Mouse (Mus musculus) liver, postnatal 0 days (tissue): ENCODE data around the gene Tmx1. TPM values are rescaled to one million over a fixed set of nuclear protein-coding genes. Genes with fewer than 3 reads are reported as not detected.
A peak's percentile ranks its signal among the peaks of the same experiment; 100 is the strongest.

Source experiments
- ATAC-seq: fragments of 200-750 bp; cut with Nextera tagmentation; 2 replicates; pipeline ENCODE4 v1.8.0; 2017; ENCODE audit warnings: mild to moderate bottlenecking, moderate library complexity
- DNase-seq: peaks from one replicate; pipeline ENCODE4 v3.0.0-alpha.2; 2016
- H3K27ac ChIP-seq: fragments of 300-500 bp; sonication (generic); 2 replicates; pipeline ENCODE4 v1.5.1; 2014; ENCODE audit warnings: antibody characterized with exemption, moderate library complexity, mild to moderate bottlenecking, low read depth
- H3K27me3 ChIP-seq: fragments of 300-500 bp; sonication (generic); 2 replicates; pipeline ENCODE4 v1.6.1; 2014; ENCODE audit warnings: low read length, control low read depth, mixed read lengths; ENCODE audit not compliant: insufficient read depth
- H3K36me3 ChIP-seq: fragments of 300-500 bp; sonication (generic); replicated peaks from 2 replicates; pipeline ENCODE4 v1.6.1; 2014; ENCODE audit warnings: mild to moderate bottlenecking, control low read depth, low read length, moderate library complexity, mixed read lengths; ENCODE audit not compliant: insufficient read depth
- H3K4me1 ChIP-seq: fragments of 300-500 bp; sonication (generic); 2 replicates; pipeline ENCODE4 v1.6.1; 2014; ENCODE audit warnings: antibody characterized with exemption, mild to moderate bottlenecking, control low read depth; ENCODE audit not compliant: insufficient read depth
- H3K4me2 ChIP-seq: fragments of 300-500 bp; sonication (generic); 2 replicates; pipeline ENCODE4 v1.6.1; 2014; ENCODE audit warnings: low read depth, mild to moderate bottlenecking, low read length, moderate library complexity, mixed read lengths
- H3K4me3 ChIP-seq: fragments of 300-500 bp; sonication (generic); 2 replicates; pipeline ENCODE4 v1.5.1; 2014; ENCODE audit warnings: low read depth, low read length
- H3K9ac ChIP-seq: fragments of 300-500 bp; sonication (generic); replicated peaks from 2 replicates; pipeline ENCODE4 v1.6.1; 2014; ENCODE audit warnings: mild to moderate bottlenecking, moderate library complexity
- H3K9me3 ChIP-seq: fragments of 300-500 bp; sonication (generic); 2 replicates; pipeline ENCODE4 v1.6.1; 2016; ENCODE audit warnings: mild to moderate bottlenecking, control low read depth, low read length, mixed read lengths
- CTCF ChIP-seq: sonication (generic); IDR thresholded peaks from 2 replicates; pipeline ENCODE4 v1.5.1; 2016; ENCODE audit warnings: antibody characterized with exemption, low read depth
- EP300 ChIP-seq: IDR thresholded peaks from 2 replicates; pipeline ENCODE4 v1.6.1; 2016; ENCODE audit warnings: antibody characterized with exemption, low read depth, mild to moderate bottlenecking
- WGBS: fragments of 180-500 bp; shearing (Covaris S2); extraction: QIAGEN DNeasy Blood & Tissue Kit; methylation state at CpG from one replicate; pipeline ENCODE4 v1.1.7; 2014; ENCODE audit not compliant: insufficient replicate concordance; 5-methylcytosine and 5-hydroxymethylcytosine counted together
- polyA plus RNA-seq: library from polyadenylated mRNA; unstranded; fragments of >200 nt; fragmentation: Nextera tagmentation; extraction: Ambion mirVana; gene quantifications from 2 replicates; pipeline ENCODE4 v1.2.1, GENCODE M21; 2015

Tmx1 gene
- 62.2 and 72.1 TPM in 2 replicates for polyA plus RNA-seq

- Histone ChIP-seq H3K36me3 (peaks cover 14% of the 10 kb centered on the region), H3K9me3 (no peaks in the 10 kb centered on the region), H3K27ac (peak within 1 kb of the TSS; percentile 90), H3K4me1 (peaks cover 23% of the 10 kb centered on the region), H3K4me2 (peak within 1 kb of the TSS; percentile 83), H3K9ac (peak within 1 kb of the TSS; percentile 90), H3K27me3 (no peaks in the 10 kb centered on the region), H3K4me3 (peak within 1 kb of the TSS; percentile 89)
- WGBS, result under 1% methylated on average over 58 of the region's 58 CpGs
- TF ChIP-seq CTCF, result no peak
- ATAC-seq (peak; percentile 95), DNase-seq (peak; percentile 98)
Measured at GRCm38 (mm10) chr12:70452726-70453645, at the start of gene Tmx1. Gene Tmx1 (plus strand): TSS chr12:70453095.

- no peak for TF ChIP-seq CTCF
- no peak for TF ChIP-seq EP300
- no peak for ATAC-seq
Measured at GRCm38 (mm10) chr12:70404327-70404726, 48.6 kb upstream of the Tmx1 start.

GRCm38 (mm10) chr12:70408396-70408795 lies 44.5 kb upstream of the Tmx1 start:
- no peak for DNase-seq
- Histone ChIP-seq H3K9ac (no peak overlapping the region), H3K36me3 (no peaks in the 10 kb centered on the region), H3K27ac (no peak overlapping the region), H3K4me1 (no peaks in the 10 kb centered on the region), H3K4me3 (no peak overlapping the region), H3K27me3 (no peaks in the 10 kb centered on the region), H3K4me2 (no peak overlapping the region), H3K9me3 (no peaks in the 10 kb centered on the region)
- TF ChIP-seq CTCF (no peak), EP300 (no peak)
- ATAC-seq, result no peak
- 69% methylated on average over 1 of the region's 1 CpGs for WGBS

More at GRCm38 (mm10) chr12:70404327-70404726, 48.6 kb upstream of the Tmx1 start:
- no peaks in the 10 kb centered on the region for H3K9me3 ChIP-seq
- 64% methylated on average over 6 of the region's 6 CpGs for WGBS
- no peaks in the 10 kb centered on the region for H3K4me1 ChIP-seq
- H3K4me2 ChIP-seq, result no peak overlapping the region
- no peaks in the 10 kb centered on the region for H3K36me3 ChIP-seq
- no peak overlapping the region for H3K4me3 ChIP-seq
- DNase-seq, result no peak
- no peak overlapping the region for H3K27ac ChIP-seq
- H3K9ac ChIP-seq, result no peak overlapping the region
- H3K27me3 ChIP-seq, result no peaks in the 10 kb centered on the region

GRCm38 (mm10) chr12:70409600-70409999 lies 43.3 kb upstream of the Tmx1 start:
- Histone ChIP-seq H3K27ac (no peak overlapping the region), H3K36me3 (no peaks in the 10 kb centered on the region), H3K4me2 (no peak overlapping the region), H3K9ac (no peak overlapping the region), H3K9me3 (no peaks in the 10 kb centered on the region), H3K4me3 (no peak overlapping the region), H3K27me3 (no peaks in the 10 kb centered on the region), H3K4me1 (no peaks in the 10 kb centered on the region)
- WGBS, result 69% methylated on average over 2 of the region's 2 CpGs
- no peak for ATAC-seq
- no peak for TF ChIP-seq EP300
- no peak for DNase-seq

GRCm38 (mm10) chr12:70420216-70420615 lies 32.7 kb upstream of the Tmx1 start:
- Histone ChIP-seq H3K4me3 (no peak overlapping the region), H3K36me3 (no peaks in the 10 kb centered on the region), H3K9me3 (no peaks in the 10 kb centered on the region), H3K27ac (no peak overlapping the region), H3K4me2 (no peak overlapping the region), H3K9ac (no peak overlapping the region), H3K27me3 (no peaks in the 10 kb centered on the region), H3K4me1 (no peaks in the 10 kb centered on the region)
- no peak for TF ChIP-seq EP300
- TF ChIP-seq CTCF, result no peak
- no peak for ATAC-seq
- DNase-seq, result no peak
- WGBS, result 84% methylated on average over 1 of the region's 1 CpGs

GRCm38 (mm10) chr12:70421028-70421427 lies 31.9 kb upstream of the Tmx1 start:
- no peak for TF ChIP-seq CTCF
- DNase-seq (no peak), ATAC-seq (no peak)
- no peaks in the 10 kb centered on the region for H3K27me3 ChIP-seq
- H3K4me3 ChIP-seq, result no peak overlapping the region
- no peaks in the 10 kb centered on the region for H3K9me3 ChIP-seq
- no peaks in the 10 kb centered on the region for H3K4me1 ChIP-seq
- no peaks in the 10 kb centered on the region for H3K36me3 ChIP-seq
- H3K27ac ChIP-seq, result no peak overlapping the region
- H3K4me2 ChIP-seq, result no peak overlapping the region
- 78% methylated on average over 3 of the region's 3 CpGs for WGBS
- H3K9ac ChIP-seq, result no peak overlapping the region
